Mouse (Mus musculus): ENCODE results near the gene Sugct.
"Not testable (repeated sequence)": the region's sequence is repeated elsewhere in the genome, so short reads cannot be mapped to it uniquely, and the experiment has no call there.

GRCm38 (mm10) chr13:17457981-17458380 lies 237.4 kb downstream of the Sugct start:
- TF ChIP-seq CTCF (IDR thresholded peaks at IDR 0.05); POLR2A (IDR thresholded peaks at IDR 0.05; ENCODE audit: insufficient read depth, low read depth, low read length): not testable (repeated sequence)
